Mouse (Mus musculus): Measurements from ENCODE around the gene Scmh1. TPM values are rescaled to one million over a fixed set of nuclear protein-coding genes. Genes with fewer than 3 reads are reported as not detected.

The Scmh1 gene
- polyA plus RNA-seq, 1 experiment: not detected

GRCm38 (mm10) chr4:120556592-120556991 is 151.5 kb downstream of the Scmh1 start:
- no peak overlapping the region for H3K4me3 ChIP-seq (ENCODE audit: insufficient read depth, low read depth, low read length)
- H3K27ac ChIP-seq (ENCODE audit: insufficient read depth, low read depth, low read length): no peak overlapping the region
- WGBS: 95% methylated on average over 6 of the region's 6 CpGs
- H3K4me1 ChIP-seq (ENCODE audit: control insufficient read depth, insufficient read depth, low read length): no peaks in the 10 kb centered on the region
- TF ChIP-seq CTCF (IDR thresholded peaks at IDR 0.05; ENCODE audit: insufficient read depth, low read depth, low read length) (no peak), POLR2A (IDR thresholded peaks at IDR 0.05; ENCODE audit: insufficient read depth, low read depth, low read length) (no peak)

GRCm38 (mm10) chr4:120565726-120566125 is 160.6 kb downstream of the Scmh1 start:
- 70% methylated on average over 2 of the region's 2 CpGs for WGBS
- Histone ChIP-seq H3K4me1 (ENCODE audit: control insufficient read depth, insufficient read depth, low read length) (no peaks in the 10 kb centered on the region), H3K27ac (ENCODE audit: insufficient read depth, low read depth, low read length) (no peak overlapping the region), H3K4me3 (ENCODE audit: insufficient read depth, low read depth, low read length) (no peak overlapping the region)
- TF ChIP-seq POLR2A (IDR thresholded peaks at IDR 0.05; ENCODE audit: insufficient read depth, low read depth, low read length) (no peak), CTCF (IDR thresholded peaks at IDR 0.05; ENCODE audit: insufficient read depth, low read depth, low read length) (no peak)

- TF ChIP-seq POLR2A (IDR thresholded peaks at IDR 0.05; ENCODE audit: insufficient read depth, low read depth, low read length) (no peak), CTCF (IDR thresholded peaks at IDR 0.05; ENCODE audit: insufficient read depth, low read depth, low read length) (no peak)
- 29% methylated on average over 5 of the region's 5 CpGs for WGBS
- Histone ChIP-seq H3K27ac (ENCODE audit: insufficient read depth, low read depth, low read length) (no peak overlapping the region), H3K4me3 (ENCODE audit: insufficient read depth, low read depth, low read length) (no peak overlapping the region), H3K4me1 (ENCODE audit: control insufficient read depth, insufficient read depth, low read length) (no peaks in the 10 kb centered on the region)
Measured at GRCm38 (mm10) chr4:120568005-120568404, 162.9 kb downstream of the Scmh1 start.

GRCm38 (mm10) chr4:120569025-120569424 is 163.9 kb downstream of the Scmh1 start:
- TF ChIP-seq CTCF (IDR thresholded peaks at IDR 0.05; ENCODE audit: insufficient read depth, low read depth, low read length): no peak
- no peak for TF ChIP-seq POLR2A (IDR thresholded peaks at IDR 0.05; ENCODE audit: insufficient read depth, low read depth, low read length)
- Histone ChIP-seq H3K4me1 (ENCODE audit: control insufficient read depth, insufficient read depth, low read length) (no peaks in the 10 kb centered on the region), H3K4me3 (ENCODE audit: insufficient read depth, low read depth, low read length) (peak overlapping the region; percentile 86; the same call in 1 of the 2 replicates), H3K27ac (ENCODE audit: insufficient read depth, low read depth, low read length) (no peak overlapping the region)
- WGBS: 9% methylated on average over 4 of the region's 4 CpGs

GRCm38 (mm10) chr4:120569486-120570437 is 164.7 kb downstream of the Scmh1 start, which contains the start of gene Ctps:
Ctps (minus strand) TSS chr4:120570276.
- Histone ChIP-seq H3K4me3 (ENCODE audit: insufficient read depth, low read depth, low read length) (peak within 1 kb of the TSS; percentile 86), H3K4me1 (ENCODE audit: control insufficient read depth, insufficient read depth, low read length) (no peaks in the 10 kb centered on the region), H3K27ac (ENCODE audit: insufficient read depth, low read depth, low read length) (peak within 1 kb of the TSS; percentile 77)
- peak; percentile 76 for TF ChIP-seq POLR2A (IDR thresholded peaks at IDR 0.05; ENCODE audit: insufficient read depth, low read depth, low read length)
- no peak for TF ChIP-seq CTCF (IDR thresholded peaks at IDR 0.05; ENCODE audit: insufficient read depth, low read depth, low read length)
- WGBS: under 1% methylated on average over 96 of the region's 97 CpGs

- no peak for TF ChIP-seq POLR2A (IDR thresholded peaks at IDR 0.05; ENCODE audit: insufficient read depth, low read depth, low read length)
- TF ChIP-seq CTCF (IDR thresholded peaks at IDR 0.05; ENCODE audit: insufficient read depth, low read depth, low read length): no peak
- Histone ChIP-seq H3K4me1 (ENCODE audit: control insufficient read depth, insufficient read depth, low read length) (no peaks in the 10 kb centered on the region), H3K4me3 (ENCODE audit: insufficient read depth, low read depth, low read length) (peak overlapping the region; percentile 86), H3K27ac (ENCODE audit: insufficient read depth, low read depth, low read length) (peak overlapping the region; percentile 77)
- WGBS: under 1% methylated on average over 27 of the region's 27 CpGs
Measured at GRCm38 (mm10) chr4:120570438-120571069, 165.5 kb downstream of the Scmh1 start.

- Histone ChIP-seq H3K27ac (ENCODE audit: insufficient read depth, low read depth, low read length) (no peak overlapping the region), H3K4me3 (ENCODE audit: insufficient read depth, low read depth, low read length) (no peak overlapping the region), H3K4me1 (ENCODE audit: control insufficient read depth, insufficient read depth, low read length) (no peaks in the 10 kb centered on the region)
- TF ChIP-seq CTCF (IDR thresholded peaks at IDR 0.05; ENCODE audit: insufficient read depth, low read depth, low read length) (no peak), POLR2A (IDR thresholded peaks at IDR 0.05; ENCODE audit: insufficient read depth, low read depth, low read length) (no peak)
- 79% methylated on average over 3 of the region's 3 CpGs for WGBS
Measured at GRCm38 (mm10) chr4:120571070-120571464, 166.0 kb downstream of the Scmh1 start.

GRCm38 (mm10) chr4:120571691-120572090 is 166.6 kb downstream of the Scmh1 start:
- Histone ChIP-seq H3K4me1 (ENCODE audit: control insufficient read depth, insufficient read depth, low read length) (no peaks in the 10 kb centered on the region), H3K27ac (ENCODE audit: insufficient read depth, low read depth, low read length) (no peak overlapping the region), H3K4me3 (ENCODE audit: insufficient read depth, low read depth, low read length) (no peak overlapping the region)
- TF ChIP-seq CTCF (IDR thresholded peaks at IDR 0.05; ENCODE audit: insufficient read depth, low read depth, low read length): no peak
- TF ChIP-seq POLR2A (IDR thresholded peaks at IDR 0.05; ENCODE audit: insufficient read depth, low read depth, low read length): no peak
- WGBS: 51% methylated on average over 3 of the region's 3 CpGs

Other genes starting within 250 kb of the Scmh1 start
- gene Edn2, start 244.1 kb upstream of the Scmh1 start, polyA plus RNA-seq (2012; ENCODE audit: insufficient read depth, insufficient read length, low replicate concordance, missing spikeins): not detected in 2 replicates
- not detected in 2 replicates for gene Foxo6, start 117.9 kb upstream of the Scmh1 start, polyA plus RNA-seq (2012; ENCODE audit: insufficient read depth, insufficient read length, low replicate concordance, missing spikeins)
- gene Slfnl1, start 127.0 kb downstream of the Scmh1 start, polyA plus RNA-seq (2012; ENCODE audit: insufficient read depth, insufficient read length, low replicate concordance, missing spikeins): not detected in 2 replicates
- gene Ctps, start 165.0 kb downstream of the Scmh1 start, polyA plus RNA-seq (2012; ENCODE audit: insufficient read depth, insufficient read length, low replicate concordance, missing spikeins): not detected in 2 replicates
- not detected in 2 replicates for gene Gm8439, start 183.5 kb downstream of the Scmh1 start, polyA plus RNA-seq (2012; ENCODE audit: insufficient read depth, insufficient read length, low replicate concordance, missing spikeins)